Mouse (Mus musculus): ENCODE results near the gene Trim39. TPM values are rescaled to one million over a fixed set of nuclear protein-coding genes. Genes with fewer than 3 reads are reported as not detected.
A peak's percentile ranks its signal among the peaks of the same experiment; 100 is the strongest.

The Trim39 gene
- polyA plus RNA-seq, 1 experiment from 2014 or later = 16.3 TPM

DNA sequence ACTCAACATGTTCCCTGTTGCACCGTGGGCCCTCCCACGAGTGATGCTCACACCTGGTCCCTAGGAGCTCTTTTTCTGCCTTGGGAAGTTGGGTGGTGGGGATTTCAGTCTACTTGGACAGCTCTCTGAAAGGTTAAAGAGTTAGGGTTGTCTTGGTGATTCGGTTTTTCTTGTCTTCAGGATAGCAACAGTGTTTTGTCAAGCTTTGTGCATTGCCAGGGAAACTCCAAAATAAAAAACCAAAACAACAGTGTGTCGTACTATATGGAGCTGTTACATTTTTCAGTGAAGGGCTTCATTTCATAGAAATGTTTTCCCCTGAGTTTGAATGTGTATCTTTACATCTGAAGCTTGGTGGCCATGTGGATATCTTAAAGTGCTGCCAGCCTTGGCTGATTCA is 2.7 kb upstream of the Trim39 start:
- 87% methylated on average over 4 of the region's 4 CpGs for WGBS
- Histone ChIP-seq H3K27me3 (ENCODE audit: control insufficient read depth, insufficient read depth, low read length) (no peaks in the 10 kb centered on the region), H3K27ac (ENCODE audit: low read length) (no peak overlapping the region), H3K36me3 (ENCODE audit: control insufficient read depth, insufficient read depth, low read length) (peaks cover 11% of the 10 kb centered on the region), H3K4me1 (ENCODE audit: control insufficient read depth, insufficient read depth, low read length) (peaks cover 17% of the 10 kb centered on the region), H3K9ac (replicated peaks; ENCODE audit: low read depth, low read length) (no peak overlapping the region), H3K4me2 (replicated peaks; ENCODE audit: low read depth, low read length) (no peak overlapping the region), H3K9me3 (ENCODE audit: control insufficient read depth, low read depth, low read length) (no peaks in the 10 kb centered on the region), H3K4me3 (ENCODE audit: low read depth, low read length) (no peak overlapping the region)
- ATAC-seq (ENCODE audit: insufficient number of reproducible peaks, insufficient read depth, low FRiP score, low read depth) = no peak

DNA sequence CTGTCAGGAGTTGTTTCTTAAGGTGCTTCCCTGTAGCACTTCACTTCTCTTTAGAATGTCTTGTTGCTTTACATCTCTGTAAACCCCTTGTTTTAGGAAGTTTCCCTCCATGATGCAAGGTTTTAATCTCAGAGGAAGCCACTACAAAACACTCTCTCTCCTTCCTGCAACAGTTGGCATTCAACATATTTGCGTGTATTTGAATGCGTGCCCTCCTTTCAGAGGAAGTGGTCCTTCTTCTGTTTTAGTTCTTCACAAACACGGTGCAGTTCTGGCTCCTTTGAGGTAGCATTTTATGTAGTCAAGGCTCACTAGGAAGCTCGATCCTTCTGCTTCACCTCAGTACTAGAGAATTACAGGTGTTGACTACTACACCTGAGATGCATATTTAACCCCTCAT is 1.7 kb upstream of the Trim39 start:
- no peaks in the 10 kb centered on the region for H3K9me3 ChIP-seq (ENCODE audit: control insufficient read depth, low read depth, low read length)
- WGBS = 87% methylated on average over 4 of the region's 4 CpGs
- H3K27ac ChIP-seq (ENCODE audit: low read length) = no peak overlapping the region
- no peak for ATAC-seq (ENCODE audit: insufficient number of reproducible peaks, insufficient read depth, low FRiP score, low read depth)
- H3K4me3 ChIP-seq (ENCODE audit: low read depth, low read length) = no peak overlapping the region
- H3K4me1 ChIP-seq (ENCODE audit: control insufficient read depth, insufficient read depth, low read length) = peaks cover 17% of the 10 kb centered on the region
- no peak overlapping the region for H3K9ac ChIP-seq (replicated peaks; ENCODE audit: low read depth, low read length)
- H3K27me3 ChIP-seq (ENCODE audit: control insufficient read depth, insufficient read depth, low read length) = no peaks in the 10 kb centered on the region
- H3K4me2 ChIP-seq (replicated peaks; ENCODE audit: low read depth, low read length) = no peak overlapping the region
- peaks cover 11% of the 10 kb centered on the region for H3K36me3 ChIP-seq (ENCODE audit: control insufficient read depth, insufficient read depth, low read length)

DNA sequence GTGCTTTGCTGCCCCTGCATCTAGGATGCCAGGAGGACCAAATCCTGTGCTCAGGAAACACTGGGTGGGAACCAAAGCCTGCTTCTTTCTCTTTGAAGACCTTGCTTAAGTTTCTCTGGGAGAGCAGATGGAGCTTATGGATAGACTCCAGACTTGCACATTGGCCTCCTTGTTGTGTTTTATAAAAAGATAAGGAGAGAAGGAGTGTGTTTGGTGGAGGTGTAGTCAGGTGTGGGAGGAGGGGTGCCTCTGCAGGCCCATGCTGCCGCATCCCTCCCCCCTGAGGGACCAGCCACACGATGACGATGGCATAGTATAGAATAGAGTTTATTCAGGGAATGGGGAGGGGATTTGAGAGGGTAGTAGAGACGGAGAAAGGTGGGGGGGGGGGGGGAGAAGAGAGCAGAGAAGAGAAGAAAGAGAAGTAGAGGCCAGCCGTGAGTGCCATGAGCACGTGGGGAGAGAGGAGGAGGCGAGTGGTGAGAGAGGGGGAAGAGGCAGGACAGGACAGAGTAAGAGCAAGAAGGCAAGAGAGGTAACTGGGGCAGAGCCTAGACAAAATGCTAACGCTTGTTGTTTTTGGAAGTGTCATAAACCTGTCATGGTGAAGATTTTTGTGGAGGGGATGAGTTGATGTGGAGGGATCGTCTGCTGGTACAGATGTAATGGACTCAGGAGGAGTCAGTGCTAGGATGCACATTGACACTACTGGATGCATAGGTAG is 758 bp upstream of the Trim39 start:
- H3K36me3 ChIP-seq (ENCODE audit: control insufficient read depth, insufficient read depth, low read length) = peaks cover 13% of the 10 kb centered on the region
- ATAC-seq (ENCODE audit: insufficient number of reproducible peaks, insufficient read depth, low FRiP score, low read depth) = no peak
- 74% methylated on average over 9 of the region's 9 CpGs for WGBS
- H3K27ac ChIP-seq (ENCODE audit: low read length) = no peak overlapping the region
- no peaks in the 10 kb centered on the region for H3K27me3 ChIP-seq (ENCODE audit: control insufficient read depth, insufficient read depth, low read length)
- no peaks in the 10 kb centered on the region for H3K9me3 ChIP-seq (ENCODE audit: control insufficient read depth, low read depth, low read length)
- H3K4me1 ChIP-seq (ENCODE audit: control insufficient read depth, insufficient read depth, low read length) = peaks cover 17% of the 10 kb centered on the region
- H3K4me3 ChIP-seq (ENCODE audit: low read depth, low read length) = peak overlapping the region; percentile 89
- H3K9ac ChIP-seq (replicated peaks; ENCODE audit: low read depth, low read length) = 0 out of 2 replicates have a peak overlapping the region, but pooled peaks have one; percentile 91
- H3K4me2 ChIP-seq (replicated peaks; ENCODE audit: low read depth, low read length) = peak overlapping the region; percentile 92

DNA sequence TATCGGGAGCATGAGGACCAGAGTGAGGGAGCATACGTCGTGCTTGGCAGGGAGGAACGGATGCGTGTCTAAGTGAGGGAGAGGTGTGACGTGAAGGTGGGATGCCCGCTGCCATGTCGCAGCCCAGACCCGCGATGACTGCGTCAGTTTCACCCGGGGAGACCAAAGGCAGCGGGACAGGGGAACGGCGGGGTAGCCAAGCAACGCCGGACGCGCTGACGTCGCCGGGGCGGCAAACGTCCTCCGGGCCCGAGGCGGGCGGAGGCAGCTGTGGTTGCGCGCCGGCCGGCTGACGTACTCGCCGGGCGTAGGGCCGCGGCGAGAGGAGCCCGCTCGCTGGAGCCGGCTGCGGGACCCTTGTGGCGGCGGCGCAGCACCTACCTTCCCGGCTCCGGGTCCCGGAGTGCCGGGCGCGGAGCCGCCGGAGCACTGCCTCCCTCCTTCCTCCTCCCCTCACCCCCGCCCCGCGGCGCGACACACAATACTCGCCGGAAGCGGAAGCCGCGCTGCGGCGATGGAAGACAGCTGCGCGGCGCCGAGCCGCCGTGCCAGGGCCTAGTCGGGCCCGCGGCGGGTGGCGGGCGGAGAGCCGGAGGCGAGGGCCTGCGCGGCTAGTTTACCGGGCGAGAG is 976 bp downstream of the Trim39 start:
- Histone ChIP-seq H3K36me3 (ENCODE audit: control insufficient read depth, insufficient read depth, low read length) (peaks cover 26% of the 10 kb centered on the region), H3K27ac (ENCODE audit: low read length) (peak overlapping the region; percentile 94), H3K4me3 (ENCODE audit: low read depth, low read length) (peak overlapping the region; percentile 89), H3K27me3 (ENCODE audit: control insufficient read depth, insufficient read depth, low read length) (no peaks in the 10 kb centered on the region), H3K4me2 (replicated peaks; ENCODE audit: low read depth, low read length) (peak overlapping the region; percentile 92), H3K4me1 (ENCODE audit: control insufficient read depth, insufficient read depth, low read length) (peaks cover 17% of the 10 kb centered on the region), H3K9me3 (ENCODE audit: control insufficient read depth, low read depth, low read length) (no peaks in the 10 kb centered on the region), H3K9ac (replicated peaks; ENCODE audit: low read depth, low read length) (peak overlapping the region; percentile 91)
- ATAC-seq (ENCODE audit: insufficient number of reproducible peaks, insufficient read depth, low FRiP score, low read depth) = peak; percentile 89
- under 1% methylated on average over 80 of the region's 84 CpGs for WGBS

DNA sequence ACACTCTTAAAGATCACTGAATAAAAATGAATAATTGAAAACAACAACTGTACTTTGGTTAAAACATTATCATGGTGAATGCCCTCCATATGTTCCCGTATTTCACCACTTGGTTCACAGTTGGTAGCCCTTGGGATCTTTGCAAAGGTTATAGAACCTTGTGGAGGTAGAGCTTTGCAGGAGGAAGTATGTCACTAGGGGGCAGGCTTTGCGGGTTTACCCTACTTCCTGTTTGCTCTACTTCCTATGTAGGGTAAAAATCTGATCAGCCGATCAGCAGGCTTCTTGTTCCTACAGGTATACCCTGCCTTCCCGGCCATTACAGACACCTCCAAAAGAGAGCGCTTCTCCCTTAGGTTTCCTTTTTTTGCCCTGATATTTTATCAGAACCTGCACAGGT is 6.2 kb downstream of the Trim39 start:
- Histone ChIP-seq H3K4me1 (ENCODE audit: control insufficient read depth, insufficient read depth, low read length) (peaks cover 6% of the 10 kb centered on the region), H3K9ac (replicated peaks; ENCODE audit: low read depth, low read length) (no peak overlapping the region), H3K4me3 (ENCODE audit: low read depth, low read length) (no peak overlapping the region), H3K36me3 (ENCODE audit: control insufficient read depth, insufficient read depth, low read length) (peaks cover 58% of the 10 kb centered on the region), H3K27ac (ENCODE audit: low read length) (no peak overlapping the region), H3K9me3 (ENCODE audit: control insufficient read depth, low read depth, low read length) (no peaks in the 10 kb centered on the region), H3K27me3 (ENCODE audit: control insufficient read depth, insufficient read depth, low read length) (no peaks in the 10 kb centered on the region), H3K4me2 (replicated peaks; ENCODE audit: low read depth, low read length) (no peak overlapping the region)
- WGBS = 84% methylated on average over 5 of the region's 5 CpGs
- ATAC-seq (ENCODE audit: insufficient number of reproducible peaks, insufficient read depth, low FRiP score, low read depth) = no peak

DNA sequence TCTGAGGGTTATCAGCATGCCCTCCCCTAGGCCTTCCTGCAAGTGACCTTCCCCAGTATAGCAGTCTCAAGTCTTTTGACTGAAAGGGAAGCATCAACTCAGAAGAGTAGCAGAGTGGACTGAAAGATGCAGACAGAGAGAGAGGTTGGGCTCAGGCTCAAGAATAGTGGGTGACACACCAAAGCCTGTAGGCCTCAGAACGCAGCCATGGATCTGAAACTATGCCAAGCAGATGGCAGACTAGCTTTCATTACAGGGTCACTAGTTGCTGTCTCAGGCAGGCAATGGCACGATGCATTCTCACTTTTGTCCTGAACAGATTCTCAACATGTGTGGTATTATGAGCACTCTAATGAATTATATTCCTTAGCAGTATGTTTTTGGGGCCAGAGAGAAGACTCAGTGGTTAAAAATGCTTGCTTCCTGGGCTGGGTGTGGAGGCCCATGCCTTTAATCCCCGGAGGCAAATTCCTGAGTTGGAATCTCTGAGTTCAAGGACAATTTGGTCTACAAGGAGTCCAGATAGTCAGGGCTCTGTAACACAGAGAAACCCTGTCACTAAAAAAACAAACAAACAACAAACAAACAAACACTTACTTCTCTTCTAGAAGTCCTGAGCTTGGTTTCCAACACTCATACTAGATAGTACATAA is 7.6 kb downstream of the Trim39 start:
- Histone ChIP-seq H3K27me3 (ENCODE audit: control insufficient read depth, insufficient read depth, low read length) (no peaks in the 10 kb centered on the region), H3K9me3 (ENCODE audit: control insufficient read depth, low read depth, low read length) (no peaks in the 10 kb centered on the region), H3K9ac (replicated peaks; ENCODE audit: low read depth, low read length) (no peak overlapping the region), H3K36me3 (ENCODE audit: control insufficient read depth, insufficient read depth, low read length) (peaks cover 70% of the 10 kb centered on the region), H3K4me1 (ENCODE audit: control insufficient read depth, insufficient read depth, low read length) (no peaks in the 10 kb centered on the region), H3K4me3 (ENCODE audit: low read depth, low read length) (no peak overlapping the region), H3K4me2 (replicated peaks; ENCODE audit: low read depth, low read length) (no peak overlapping the region), H3K27ac (ENCODE audit: low read length) (no peak overlapping the region)
- no peak for ATAC-seq (ENCODE audit: insufficient number of reproducible peaks, insufficient read depth, low FRiP score, low read depth)
- 86% methylated on average over 3 of the region's 3 CpGs for WGBS

DNA sequence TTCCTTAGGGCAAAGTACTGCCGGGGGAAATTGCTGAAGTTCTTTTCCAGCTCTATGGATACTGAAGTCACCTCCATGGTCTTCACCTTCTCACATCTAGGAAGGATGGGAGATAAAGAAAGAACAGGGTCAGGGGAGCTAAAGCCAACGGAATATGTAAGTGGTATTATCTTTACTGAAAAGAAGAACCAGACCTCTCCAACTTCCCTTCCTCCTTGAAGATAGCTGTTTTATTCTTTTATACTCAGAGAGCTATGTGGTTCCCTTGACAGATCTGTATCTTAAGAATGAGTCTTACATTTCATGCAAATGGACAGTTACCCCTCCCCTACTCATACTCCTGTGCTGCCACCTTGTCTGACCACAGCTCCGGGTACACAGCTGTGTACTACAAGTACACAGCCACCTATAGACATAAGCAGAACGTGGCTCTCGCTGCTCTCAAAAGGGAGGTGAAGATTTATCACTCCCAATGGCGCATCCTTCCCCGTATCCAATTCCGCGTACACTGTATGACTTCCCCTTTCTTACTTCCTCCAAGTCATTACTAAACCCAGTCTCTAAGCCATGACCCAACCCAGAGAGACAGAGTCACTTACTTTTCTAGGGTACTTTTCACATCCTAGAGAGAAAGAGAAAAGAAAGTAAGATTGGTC is 10.4 kb downstream of the Trim39 start:
- H3K4me2 ChIP-seq (replicated peaks; ENCODE audit: low read depth, low read length) = no peak overlapping the region
- WGBS = 93% methylated on average over 9 of the region's 9 CpGs
- H3K9ac ChIP-seq (replicated peaks; ENCODE audit: low read depth, low read length) = no peak overlapping the region
- H3K27me3 ChIP-seq (ENCODE audit: control insufficient read depth, insufficient read depth, low read length) = no peaks in the 10 kb centered on the region
- 0 out of 2 replicates have a peak, but pooled peaks cover 3% of the 10 kb centered on the region for H3K4me1 ChIP-seq (ENCODE audit: control insufficient read depth, insufficient read depth, low read length)
- no peak overlapping the region for H3K4me3 ChIP-seq (ENCODE audit: low read depth, low read length)
- H3K9me3 ChIP-seq (ENCODE audit: control insufficient read depth, low read depth, low read length) = no peaks in the 10 kb centered on the region
- H3K27ac ChIP-seq (ENCODE audit: low read length) = no peak overlapping the region
- no peak for ATAC-seq (ENCODE audit: insufficient number of reproducible peaks, insufficient read depth, low FRiP score, low read depth)
- H3K36me3 ChIP-seq (ENCODE audit: control insufficient read depth, insufficient read depth, low read length) = peaks cover 52% of the 10 kb centered on the region

DNA sequence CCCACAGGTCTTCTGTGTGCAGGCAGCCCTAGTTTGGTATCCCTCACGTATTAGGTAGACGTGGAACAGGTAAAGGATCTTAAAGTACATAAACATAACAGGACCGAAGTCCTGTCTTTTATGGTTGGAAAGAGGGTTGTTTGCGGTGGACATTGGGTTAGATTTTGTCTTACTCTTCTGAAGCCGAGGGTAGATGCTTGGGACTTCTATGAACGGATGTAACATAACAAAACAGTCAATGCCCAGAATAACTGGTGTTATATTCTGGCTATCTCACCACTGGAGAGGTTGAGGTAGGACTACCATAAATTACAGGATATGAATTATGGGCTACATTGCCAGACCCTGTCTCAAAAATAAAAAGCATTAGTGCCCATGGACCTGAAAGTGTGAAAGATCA is 14.1 kb downstream of the Trim39 start, which contains the start of gene Rpp21:
Rpp21 (minus strand) TSS at position 101 of the 400 bp plus-strand sequence.
- no peak for ATAC-seq (ENCODE audit: insufficient number of reproducible peaks, insufficient read depth, low FRiP score, low read depth)
- H3K4me3 ChIP-seq (ENCODE audit: low read depth, low read length) = peak within 1 kb of the TSS; percentile 84
- H3K4me2 ChIP-seq (replicated peaks; ENCODE audit: low read depth, low read length) = peak within 1 kb of the TSS; percentile 44
- H3K27me3 ChIP-seq (ENCODE audit: control insufficient read depth, insufficient read depth, low read length) = no peaks in the 10 kb centered on the region
- WGBS = 49% methylated on average over 6 of the region's 6 CpGs
- peak within 1 kb of the TSS; percentile 69 for H3K9ac ChIP-seq (replicated peaks; ENCODE audit: low read depth, low read length)
- H3K4me1 ChIP-seq (ENCODE audit: control insufficient read depth, insufficient read depth, low read length) = 0 out of 2 replicates have a peak, but pooled peaks cover 4% of the 10 kb centered on the region
- H3K9me3 ChIP-seq (ENCODE audit: control insufficient read depth, low read depth, low read length) = no peaks in the 10 kb centered on the region
- H3K27ac ChIP-seq (ENCODE audit: low read length) = peak within 1 kb of the TSS; percentile 68
- peaks cover 29% of the 10 kb centered on the region for H3K36me3 ChIP-seq (ENCODE audit: control insufficient read depth, insufficient read depth, low read length)

Measured in stomach, embryonic 14.5 days (tissue).